Mouse (Mus musculus) forebrain, postnatal 0 days (tissue): Measurements from ENCODE around the gene Thoc3. TPM values are rescaled to one million over a fixed set of nuclear protein-coding genes. Genes with fewer than 3 reads are reported as not detected.

Source experiments
- ATAC-seq: fragments of 200-750 bp; cut with Nextera tagmentation; 2 replicates; pipeline ENCODE4 v1.8.0; 2017; ENCODE audit warnings: mild to moderate bottlenecking, moderate library complexity
- DNase-seq: peaks from one replicate; pipeline ENCODE4 v3.0.0-alpha.2; 2015
- H3K27ac ChIP-seq: fragments of 300-500 bp; sonication (generic); 2 replicates; pipeline ENCODE4 v1.5.1; 2014; ENCODE audit warnings: low read depth, mild to moderate bottlenecking, antibody characterized with exemption, low read length, moderate library complexity, mixed read lengths
- H3K27me3 ChIP-seq: fragments of 300-500 bp; sonication (generic); 2 replicates; pipeline ENCODE4 v1.6.1; 2014; ENCODE audit warnings: mild to moderate bottlenecking, low read length, mixed read lengths; ENCODE audit not compliant: insufficient read depth
- H3K36me3 ChIP-seq: fragments of 300-500 bp; sonication (generic); 2 replicates; pipeline ENCODE4 v1.6.1; 2014; ENCODE audit warnings: mild to moderate bottlenecking, moderate library complexity; ENCODE audit not compliant: insufficient read depth
- H3K4me1 ChIP-seq: fragments of 300-500 bp; sonication (generic); 2 replicates; pipeline ENCODE4 v1.6.1; 2014; ENCODE audit warnings: antibody characterized with exemption; ENCODE audit not compliant: insufficient read depth
- H3K4me2 ChIP-seq: fragments of 300-500 bp; sonication (generic); 2 replicates; pipeline ENCODE4 v1.6.1; 2014; ENCODE audit warnings: low read depth, mild to moderate bottlenecking, moderate library complexity
- H3K4me3 ChIP-seq: fragments of 300-500 bp; sonication (generic); 2 replicates; pipeline ENCODE4 v1.5.1; 2014; ENCODE audit warnings: low read depth, low read length, mixed read lengths
- H3K9ac ChIP-seq: fragments of 300-500 bp; sonication (generic); 2 replicates; pipeline ENCODE4 v1.6.1; 2014; ENCODE audit warnings: mild to moderate bottlenecking
- H3K9me3 ChIP-seq: fragments of 300-500 bp; sonication (generic); 2 replicates; pipeline ENCODE4 v1.6.1; 2016; ENCODE audit warnings: low read length
- CTCF ChIP-seq: sonication (generic); IDR thresholded peaks from 2 replicates; pipeline ENCODE4 v1.5.1; 2016; ENCODE audit warnings: antibody characterized with exemption, control low read depth, low read depth
- WGBS: fragments of 180-500 bp; shearing (Covaris S2); extraction: QIAGEN DNeasy Blood & Tissue Kit; methylation state at CpG from one replicate; pipeline ENCODE4 v1.1.7; 2014; 5-methylcytosine and 5-hydroxymethylcytosine counted together
- polyA plus RNA-seq: library from polyadenylated mRNA; unstranded; fragments of >200 nt; fragmentation: Nextera tagmentation; extraction: Ambion mirVana; gene quantifications from 2 replicates; pipeline ENCODE4 v1.2.1, GENCODE M21; 2015
- total RNA-seq: library from RNA; depleted of rRNA; stranded (reverse); fragments of >200 nt; gene quantifications from 2 replicates; pipeline ENCODE4 v1.2.3, GENCODE M21; 2014; rRNA removed

The Thoc3 gene
- total RNA-seq, result 51.5 and 57.0 TPM in 2 replicates
- polyA plus RNA-seq, result 102 and 108 TPM in 2 replicates

- peaks cover 31% of the 10 kb centered on the region for H3K36me3 ChIP-seq
- ATAC-seq (peak; percentile 100), DNase-seq (peak; percentile 93)
- H3K4me2 ChIP-seq, result peak within 1 kb of the TSS; percentile 81
- 1% methylated on average over 67 of the region's 67 CpGs for WGBS
- no peaks in the 10 kb centered on the region for H3K27me3 ChIP-seq
- peak within 1 kb of the TSS; percentile 90 for H3K4me3 ChIP-seq
- no peaks in the 10 kb centered on the region for H3K9me3 ChIP-seq
- peak within 1 kb of the TSS; percentile 36 for H3K27ac ChIP-seq
- H3K4me1 ChIP-seq, result peaks cover 8% of the 10 kb centered on the region; the same call in 1 of the 2 replicates
- H3K9ac ChIP-seq, result peak within 1 kb of the TSS; percentile 76
- no peak for TF ChIP-seq CTCF
Observed at GRCm38 (mm10) chr13:54468098-54469011, at the start of gene Thoc3. Thoc3 (minus strand) TSS chr13:54468849.

GRCm38 (mm10) chr13:54505920-54506319 lies 37.3 kb upstream of the Thoc3 start:
- Histone ChIP-seq H3K4me1 (peaks cover 8% of the 10 kb centered on the region; the same call in 1 of the 2 replicates), H3K4me2 (no peak overlapping the region), H3K27me3 (no peaks in the 10 kb centered on the region), H3K36me3 (no peaks in the 10 kb centered on the region), H3K27ac (no peak overlapping the region), H3K4me3 (no peak overlapping the region), H3K9me3 (no peaks in the 10 kb centered on the region), H3K9ac (no peak overlapping the region)
- ATAC-seq (no peak), DNase-seq (peak; percentile 40)
- TF ChIP-seq CTCF, result no peak
- WGBS, result 87% methylated on average over 1 of the region's 1 CpGs

GRCm38 (mm10) chr13:54504611-54505260 lies 36.1 kb upstream of the Thoc3 start:
- peak overlapping the region; percentile 81 for H3K4me2 ChIP-seq
- peak overlapping the region; percentile 94 for H3K9ac ChIP-seq
- H3K4me3 ChIP-seq, result peak overlapping the region; percentile 75
- H3K27me3 ChIP-seq, result no peaks in the 10 kb centered on the region
- no peak for TF ChIP-seq CTCF
- H3K9me3 ChIP-seq, result no peaks in the 10 kb centered on the region
- H3K4me1 ChIP-seq, result peaks cover 8% of the 10 kb centered on the region; the same call in 1 of the 2 replicates
- H3K36me3 ChIP-seq, result no peaks in the 10 kb centered on the region
- DNase-seq, result peak; percentile 8
- no peak for ATAC-seq
- peak overlapping the region; percentile 85 for H3K27ac ChIP-seq
- WGBS, result 49% methylated on average over 7 of the region's 7 CpGs

GRCm38 (mm10) chr13:54503604-54504521 lies 35.2 kb upstream of the Thoc3 start, which contains the start of gene Simc1:
Simc1 (plus strand) TSS chr13:54503779.
- ATAC-seq (peak; percentile 89), DNase-seq (peak; percentile 73)
- no peaks in the 10 kb centered on the region for H3K9me3 ChIP-seq
- H3K27me3 ChIP-seq, result no peaks in the 10 kb centered on the region; the same call in 1 of the 2 replicates
- peak within 1 kb of the TSS; percentile 75 for H3K4me3 ChIP-seq
- peak within 1 kb of the TSS; percentile 85 for H3K27ac ChIP-seq
- no peaks in the 10 kb centered on the region for H3K36me3 ChIP-seq
- TF ChIP-seq CTCF, result peak; percentile 6; the same call in 1 of the 2 replicates
- under 1% methylated on average over 98 of the region's 105 CpGs for WGBS
- peak within 1 kb of the TSS; percentile 81 for H3K4me2 ChIP-seq
- H3K4me1 ChIP-seq, result peaks cover 8% of the 10 kb centered on the region; the same call in 1 of the 2 replicates
- H3K9ac ChIP-seq, result peak within 1 kb of the TSS; percentile 94

- H3K27me3 ChIP-seq, result no peaks in the 10 kb centered on the region; the same call in 1 of the 2 replicates
- H3K4me2 ChIP-seq, result peak overlapping the region; percentile 81
- no peak for TF ChIP-seq CTCF
- peak overlapping the region; percentile 75 for H3K4me3 ChIP-seq
- DNase-seq, result no peak
- peak overlapping the region; percentile 85 for H3K27ac ChIP-seq
- peak overlapping the region; percentile 94 for H3K9ac ChIP-seq
- under 1% methylated on average over 14 of the region's 14 CpGs for WGBS
- H3K4me1 ChIP-seq, result peaks cover 8% of the 10 kb centered on the region; the same call in 1 of the 2 replicates
- no peaks in the 10 kb centered on the region for H3K9me3 ChIP-seq
- ATAC-seq, result no peak; the same call in 1 of the 2 replicates
- H3K36me3 ChIP-seq, result no peaks in the 10 kb centered on the region
Observed at GRCm38 (mm10) chr13:54503278-54503603, 34.6 kb upstream of the Thoc3 start.
